Mouse (Mus musculus): ENCODE results near the gene A3galt2.
A peak's percentile ranks its signal among the peaks of the same experiment; 100 is the strongest.

The A3galt2 gene

GRCm38 (mm10) chr4:128801675-128802465 is 46.7 kb downstream of the A3galt2 start:
- DNase-seq = peak; percentile 45

DNA sequence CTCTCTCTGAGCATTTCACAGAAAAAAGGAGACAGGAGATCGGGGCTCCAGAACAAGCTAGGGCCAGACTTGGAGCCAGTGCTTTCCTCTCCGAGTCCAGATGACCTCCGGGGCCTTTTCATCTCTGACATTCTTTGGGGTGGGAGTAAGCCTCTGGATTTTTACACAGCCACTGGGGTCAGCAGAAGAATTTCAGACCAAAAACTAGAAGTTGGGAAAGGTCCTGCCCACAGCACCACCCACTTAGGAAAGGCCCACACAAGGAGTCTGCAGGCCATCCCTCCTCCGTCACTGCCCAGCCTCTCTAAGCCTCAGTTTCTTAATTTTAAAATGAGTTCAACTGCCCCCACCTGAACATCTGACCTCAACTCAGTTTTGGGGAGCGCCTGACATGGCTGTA is 48.4 kb downstream of the A3galt2 start:
- peak; percentile 37 for DNase-seq

GRCm38 (mm10) chr4:128804426-128805149 is 49.4 kb downstream of the A3galt2 start:
- peak; percentile 46 for DNase-seq

DNA sequence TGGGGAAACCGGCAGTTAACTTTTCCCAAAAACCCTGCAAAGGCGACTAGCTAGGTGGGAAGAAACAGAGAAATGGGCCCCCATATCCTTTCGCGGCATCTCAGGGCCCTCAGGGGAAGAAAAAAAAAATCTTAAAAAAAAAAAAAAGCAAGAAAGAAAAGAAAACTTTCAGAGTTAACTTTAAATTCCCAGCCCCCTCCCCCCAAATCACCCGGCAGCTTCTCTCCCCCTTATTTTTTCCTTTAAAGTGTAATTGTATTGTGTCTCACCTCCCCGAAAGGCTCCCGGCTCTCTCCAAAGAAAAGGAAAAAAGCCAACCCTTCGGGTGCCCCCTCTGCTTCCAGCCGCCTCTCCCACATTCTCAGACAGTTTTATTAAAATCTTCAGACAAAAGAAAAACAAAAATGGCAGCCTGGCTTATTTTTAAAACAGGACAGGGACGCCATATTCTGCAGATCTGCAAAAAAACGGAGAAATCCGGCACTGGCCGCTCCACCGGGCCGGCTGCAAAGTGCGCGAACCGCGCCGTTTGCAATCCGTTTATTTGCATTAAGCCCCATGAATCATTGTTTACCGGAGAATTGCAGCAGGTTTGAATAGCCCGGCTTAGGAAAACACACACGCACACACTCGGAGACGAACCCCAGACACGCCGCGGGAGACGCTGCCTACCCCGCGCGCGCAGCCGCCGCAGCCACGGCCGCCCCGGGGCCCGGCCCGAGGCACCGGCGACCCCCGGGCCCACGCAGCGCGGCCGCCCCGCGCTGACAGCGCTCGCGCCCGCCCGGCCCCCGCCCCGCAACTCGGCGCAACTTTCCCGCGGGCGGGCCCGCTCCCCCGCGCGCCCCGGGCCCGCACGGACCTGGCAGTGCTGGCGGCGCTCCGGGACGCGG is 50.2 kb downstream of the A3galt2 start:
- peak; percentile 37 for DNase-seq

DNA sequence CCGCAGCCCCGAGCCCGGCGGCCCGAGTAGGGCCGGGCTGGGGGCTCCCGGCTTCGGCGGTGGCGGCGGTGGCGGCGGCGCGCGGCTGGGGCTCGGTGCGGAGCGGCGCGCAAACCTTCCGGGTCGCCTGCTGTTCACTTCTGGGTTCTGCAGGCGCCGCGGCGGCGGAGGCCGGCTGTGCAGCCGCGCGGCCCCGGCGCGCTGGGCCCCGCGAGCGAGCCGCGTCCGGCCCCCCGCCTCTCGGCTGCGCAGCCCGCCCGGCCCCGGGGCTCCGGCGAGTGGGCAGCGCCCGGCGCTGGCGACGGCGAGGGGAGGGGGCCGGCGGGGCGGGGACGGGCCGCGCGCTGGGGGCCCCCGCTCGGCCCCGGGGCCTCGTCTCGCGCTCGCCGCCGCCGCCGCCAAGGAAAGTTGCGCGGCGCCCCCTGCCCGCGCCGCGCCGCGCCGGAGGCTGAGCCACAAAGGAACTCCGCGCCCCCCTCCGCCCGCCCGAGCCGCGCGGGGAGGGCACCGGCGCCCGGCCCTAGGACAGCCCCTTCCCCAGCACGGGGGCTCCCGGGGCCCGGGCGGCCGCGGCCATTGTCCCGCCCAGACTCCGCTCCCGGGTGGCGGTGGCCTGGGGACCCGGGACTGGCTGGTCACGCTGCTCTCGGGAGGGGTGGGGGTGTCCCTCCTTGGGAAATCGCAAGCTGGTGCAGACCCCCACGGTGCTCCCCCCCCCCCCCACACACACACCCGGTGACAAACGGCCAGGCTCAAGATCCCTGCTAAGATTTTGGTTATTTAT is 51.1 kb downstream of the A3galt2 start, which contains the start of gene Zfp362:
Gene Zfp362, minus strand, starts transcription at position 3 of the 784 bp plus-strand sequence.
- peak; percentile 71 for DNase-seq

- DNase-seq = peak; percentile 82
Observed at GRCm38 (mm10) chr4:128806827-128807179, 51.6 kb downstream of the A3galt2 start.

GRCm38 (mm10) chr4:128811382-128812056 is 56.4 kb downstream of the A3galt2 start:
- DNase-seq = peak; percentile 91

DNA sequence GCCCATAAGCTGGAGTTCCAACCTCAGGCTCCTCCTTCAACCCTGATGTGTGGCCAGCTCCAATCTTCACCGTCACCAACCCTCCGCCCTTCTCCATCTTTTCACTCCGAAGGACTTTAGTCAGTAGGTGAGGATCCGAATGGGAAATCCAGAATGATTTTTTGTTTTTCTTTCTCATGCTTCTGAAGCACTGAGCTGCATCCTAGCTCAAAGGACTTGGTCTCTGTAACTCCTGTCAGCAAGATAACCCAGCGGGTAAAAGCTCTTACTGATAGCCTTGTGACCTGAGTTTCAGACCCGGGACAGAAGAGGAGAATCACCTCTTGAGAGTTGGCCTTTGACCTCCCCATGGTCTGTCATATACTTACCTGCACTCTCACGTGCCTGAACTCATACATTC is 61.8 kb downstream of the A3galt2 start:
- DNase-seq = no peak

Measured in lung, postnatal 10 days (tissue).